Mouse (Mus musculus) G1E (cell line): ENCODE results near the gene Tmem229b.

ENCODE experiments used
- CTCF ChIP-seq: IDR thresholded peaks from 2 replicates; pipeline ENCODE4 v1.5.1; 2012; ENCODE audit warnings: low read depth, low read length, inconsistent platforms, mixed read lengths
- GATA1 ChIP-seq: IDR thresholded peaks from 2 replicates; pipeline ENCODE4 v1.6.1; 2012; ENCODE audit warnings: borderline replicate concordance, low read length, inconsistent platforms, mixed read lengths
- POLR2AphosphoS5 ChIP-seq: IDR thresholded peaks from 2 replicates; pipeline ENCODE4 v1.6.1; 2012; ENCODE audit warnings: low read depth, low read length, inconsistent platforms; ENCODE audit not compliant: insufficient replicate concordance
- TAL1 ChIP-seq: conservative IDR thresholded peaks from 2 replicates; pipeline ENCODE4 v1.6.1; 2012; ENCODE audit warnings: low read depth, low read length, inconsistent platforms, mixed read lengths

GRCm38 (mm10) chr12:78940081-78940480 lies 67.3 kb downstream of the Tmem229b start:
- TF ChIP-seq CTCF, result no peak
- TF ChIP-seq GATA1, result no peak
- no peak for TF ChIP-seq POLR2AphosphoS5
- no peak for TF ChIP-seq TAL1
